Mouse (Mus musculus) lung, postnatal 0 days (tissue): ENCODE results near the gene Noxred1. TPM values are rescaled to one million over a fixed set of nuclear protein-coding genes. Genes with fewer than 3 reads are reported as not detected.

ENCODE experiments used
- ATAC-seq: fragments of 200-750 bp; cut with Nextera tagmentation; 2 replicates; pipeline ENCODE4 v1.8.0; 2017; ENCODE audit warnings: moderate library complexity
- DNase-seq: peaks from one replicate; pipeline ENCODE4 v3.0.0-alpha.2; 2016; ENCODE audit warnings: low spot score
- H3K27ac ChIP-seq: fragments of 300-500 bp; sonication (generic); 2 replicates; pipeline ENCODE4 v1.5.1; 2014; ENCODE audit warnings: antibody characterized with exemption, mild to moderate bottlenecking, low read length, mixed read lengths
- H3K27me3 ChIP-seq: fragments of 300-500 bp; sonication (generic); replicated peaks from 2 replicates; pipeline ENCODE4 v1.6.1; 2014; ENCODE audit warnings: low read length, mixed read lengths; ENCODE audit not compliant: insufficient read depth
- H3K36me3 ChIP-seq: fragments of 300-500 bp; sonication (generic); 2 replicates; pipeline ENCODE4 v1.6.1; 2014; ENCODE audit warnings: low read length, mixed read lengths; ENCODE audit not compliant: insufficient read depth
- H3K4me1 ChIP-seq: fragments of 300-500 bp; sonication (generic); 2 replicates; pipeline ENCODE4 v1.6.1; 2014; ENCODE audit warnings: antibody characterized with exemption, low read depth, low read length, mixed read lengths; ENCODE audit not compliant: insufficient read depth
- H3K4me2 ChIP-seq: fragments of 300-500 bp; sonication (generic); replicated peaks from 2 replicates; pipeline ENCODE4 v1.6.1; 2014; ENCODE audit warnings: low read depth, mild to moderate bottlenecking, low read length, moderate library complexity, mixed read lengths
- H3K4me3 ChIP-seq: fragments of 300-500 bp; sonication (generic); 2 replicates; pipeline ENCODE4 v1.5.1; 2014; ENCODE audit warnings: low read depth, low read length
- H3K9ac ChIP-seq: fragments of 300-500 bp; sonication (generic); replicated peaks from 2 replicates; pipeline ENCODE4 v1.6.1; 2014; ENCODE audit warnings: low read depth, mild to moderate bottlenecking
- H3K9me3 ChIP-seq: fragments of 300-500 bp; sonication (generic); 2 replicates; pipeline ENCODE4 v1.6.1; 2016; ENCODE audit warnings: low read length, mixed read lengths
- CTCF ChIP-seq: IDR thresholded peaks from 2 replicates; pipeline ENCODE4 v1.5.1; 2016; ENCODE audit warnings: antibody characterized with exemption, mild to moderate bottlenecking
- EP300 ChIP-seq: IDR thresholded peaks from 2 replicates; pipeline ENCODE4 v1.6.1; 2016; ENCODE audit warnings: antibody characterized with exemption, mild to moderate bottlenecking, control low read depth
- WGBS: fragments of 180-500 bp; shearing (Covaris S2); extraction: QIAGEN DNeasy Blood & Tissue Kit; methylation state at CpG from one replicate; pipeline ENCODE4 v1.1.7; 2014; 5-methylcytosine and 5-hydroxymethylcytosine counted together
- polyA plus RNA-seq: library from polyadenylated mRNA; unstranded; fragments of >200 nt; fragmentation: Nextera tagmentation; extraction: Ambion mirVana; gene quantifications from 2 replicates; pipeline ENCODE4 v1.2.1, GENCODE M21; 2015

The Noxred1 gene
- 0.18 and 0.29 TPM in 2 replicates for polyA plus RNA-seq

- H3K4me3 ChIP-seq, result no peak within 1 kb of the TSS
- H3K9ac ChIP-seq, result no peak within 1 kb of the TSS
- H3K4me1 ChIP-seq, result no peaks in the 10 kb centered on the region
- 95% methylated on average over 1 of the region's 1 CpGs for WGBS
- H3K27ac ChIP-seq, result no peak within 1 kb of the TSS
- H3K27me3 ChIP-seq, result no peaks in the 10 kb centered on the region
- DNase-seq (no peak), ATAC-seq (no peak)
- no peaks in the 10 kb centered on the region for H3K9me3 ChIP-seq
- TF ChIP-seq CTCF, result no peak
- TF ChIP-seq EP300, result no peak
- H3K4me2 ChIP-seq, result no peak within 1 kb of the TSS
- peaks cover 19% of the 10 kb centered on the region; the same call in 1 of the 2 replicates for H3K36me3 ChIP-seq
These were observed at the start of gene Noxred1 for GRCm38 (mm10) chr12:87238632-87239031. Gene Noxred1, minus strand, starts transcription at chr12:87238732.

- H3K4me1 ChIP-seq, result no peaks in the 10 kb centered on the region
- TF ChIP-seq CTCF (no peak), EP300 (no peak)
- H3K4me3 ChIP-seq, result no peak overlapping the region
- no peaks in the 10 kb centered on the region for H3K27me3 ChIP-seq
- H3K36me3 ChIP-seq, result no peaks in the 10 kb centered on the region
- peak overlapping the region; percentile 62 for H3K27ac ChIP-seq
- no peak overlapping the region for H3K4me2 ChIP-seq
- peak; percentile 77 for DNase-seq
- ATAC-seq, result peak; percentile 62
- no peak overlapping the region for H3K9ac ChIP-seq
- 56% methylated on average over 5 of the region's 5 CpGs for WGBS
- H3K9me3 ChIP-seq, result no peaks in the 10 kb centered on the region
These were observed 46.2 kb upstream of the Noxred1 start for GRCm38 (mm10) chr12:87284726-87285125.

- no peak overlapping the region for H3K4me2 ChIP-seq
- H3K9ac ChIP-seq, result no peak overlapping the region
- WGBS, result 53% methylated on average over 4 of the region's 4 CpGs
- H3K36me3 ChIP-seq, result no peaks in the 10 kb centered on the region
- H3K27me3 ChIP-seq, result no peaks in the 10 kb centered on the region
- H3K4me1 ChIP-seq, result no peaks in the 10 kb centered on the region
- H3K4me3 ChIP-seq, result no peak overlapping the region
- no peaks in the 10 kb centered on the region for H3K9me3 ChIP-seq
- no peak for TF ChIP-seq CTCF
- no peak for TF ChIP-seq EP300
- H3K27ac ChIP-seq, result peak overlapping the region; percentile 62; the same call in 1 of the 2 replicates
- ATAC-seq (no peak), DNase-seq (no peak)
These were observed 45.7 kb upstream of the Noxred1 start for GRCm38 (mm10) chr12:87284268-87284667.

DNA sequence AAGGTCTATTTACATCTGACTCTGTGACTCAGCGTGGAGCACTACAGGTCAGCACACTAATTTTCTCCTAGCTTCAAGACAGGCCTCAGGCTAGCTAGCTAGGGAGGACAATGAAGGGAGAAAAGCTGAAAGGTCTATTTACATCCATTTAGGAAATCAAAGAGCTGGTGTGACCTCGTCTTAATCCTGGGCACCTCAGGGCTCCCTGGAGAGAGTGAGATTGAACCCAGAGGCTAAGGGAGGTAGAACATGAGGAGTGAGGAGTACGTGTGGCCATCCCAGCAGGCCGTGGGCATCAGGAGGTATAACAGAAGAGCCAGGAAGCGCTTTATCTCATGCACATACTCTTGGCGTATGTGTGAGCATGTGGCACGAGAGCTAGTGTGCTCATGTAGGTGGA is 45.2 kb upstream of the Noxred1 start:
- no peak for TF ChIP-seq CTCF
- TF ChIP-seq EP300, result no peak
- no peaks in the 10 kb centered on the region for H3K9me3 ChIP-seq
- no peaks in the 10 kb centered on the region for H3K27me3 ChIP-seq
- no peaks in the 10 kb centered on the region for H3K36me3 ChIP-seq
- no peak for DNase-seq
- H3K9ac ChIP-seq, result no peak overlapping the region
- 64% methylated on average over 7 of the region's 7 CpGs for WGBS
- peak overlapping the region; percentile 27; the same call in 1 of the 2 replicates for H3K27ac ChIP-seq
- H3K4me3 ChIP-seq, result no peak overlapping the region
- H3K4me1 ChIP-seq, result no peaks in the 10 kb centered on the region
- no peak overlapping the region for H3K4me2 ChIP-seq
- ATAC-seq, result no peak

- peak; percentile 69 for ATAC-seq
- H3K9me3 ChIP-seq, result no peaks in the 10 kb centered on the region
- 70% methylated on average over 4 of the region's 4 CpGs for WGBS
- no peak overlapping the region for H3K4me3 ChIP-seq
- 0 out of 2 replicates have a peak overlapping the region, but pooled peaks have one; percentile 9 for H3K27ac ChIP-seq
- H3K27me3 ChIP-seq, result no peaks in the 10 kb centered on the region
- H3K9ac ChIP-seq, result no peak overlapping the region
- H3K4me2 ChIP-seq, result no peak overlapping the region
- no peaks in the 10 kb centered on the region for H3K4me1 ChIP-seq
- DNase-seq, result peak; percentile 51
- 0 out of 2 replicates have a peak, but pooled peaks have one; percentile 8 for TF ChIP-seq EP300
- no peak for TF ChIP-seq CTCF
- H3K36me3 ChIP-seq, result no peaks in the 10 kb centered on the region
These were observed 44.2 kb upstream of the Noxred1 start for GRCm38 (mm10) chr12:87282743-87283142.

DNA sequence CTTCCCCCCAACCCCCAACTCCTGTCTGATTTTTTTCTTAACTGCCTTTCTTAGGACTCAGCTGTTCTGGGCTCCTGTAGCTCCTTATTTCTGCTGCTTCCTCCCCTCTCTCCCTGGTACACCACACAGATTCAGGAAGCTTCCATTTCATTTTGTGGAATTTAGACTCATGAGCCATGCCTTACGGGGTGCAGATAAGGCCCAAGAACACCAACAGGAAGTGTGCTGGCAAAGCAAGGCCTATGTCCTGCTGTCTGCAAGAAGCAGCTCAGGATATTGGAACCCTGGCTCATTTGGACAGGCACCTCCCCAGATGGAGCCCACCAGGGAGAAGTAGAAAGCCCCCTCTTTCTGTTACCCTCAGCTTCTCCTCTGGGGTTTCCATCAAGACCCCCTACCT is 43.2 kb upstream of the Noxred1 start:
- Histone ChIP-seq H3K27me3 (no peaks in the 10 kb centered on the region), H3K27ac (no peak overlapping the region), H3K4me1 (no peaks in the 10 kb centered on the region), H3K9ac (no peak overlapping the region), H3K36me3 (no peaks in the 10 kb centered on the region), H3K4me3 (no peak overlapping the region), H3K9me3 (no peaks in the 10 kb centered on the region), H3K4me2 (no peak overlapping the region)
- no peak for ATAC-seq
- 58% methylated on average over 1 of the region's 1 CpGs for WGBS
- TF ChIP-seq EP300, result no peak
- no peak for TF ChIP-seq CTCF
- no peak for DNase-seq

- Histone ChIP-seq H3K4me2 (no peak overlapping the region), H3K27ac (no peak overlapping the region), H3K27me3 (no peaks in the 10 kb centered on the region), H3K36me3 (peaks cover 6% of the 10 kb centered on the region; the same call in 1 of the 2 replicates), H3K4me3 (no peak overlapping the region), H3K9me3 (no peaks in the 10 kb centered on the region), H3K9ac (no peak overlapping the region), H3K4me1 (no peaks in the 10 kb centered on the region)
- 47% methylated on average over 14 of the region's 14 CpGs for WGBS
- peak; percentile 20 for ATAC-seq
- TF ChIP-seq EP300, result no peak
- peak; percentile 71 for TF ChIP-seq CTCF
- peak; percentile 27 for DNase-seq
These were observed 41.3 kb upstream of the Noxred1 start for GRCm38 (mm10) chr12:87279879-87280278.
